Mouse (Mus musculus) lung, embryonic 14.5 days (tissue): ENCODE results near the gene Lep. TPM values are rescaled to one million over a fixed set of nuclear protein-coding genes. Genes with fewer than 3 reads are reported as not detected.

Experiments
- ATAC-seq: fragments of 200-750 bp; cut with Nextera tagmentation; 2 replicates; pipeline ENCODE4 v1.8.0; 2017; ENCODE audit warnings: mild to moderate bottlenecking, moderate TSS enrichment, moderate library complexity; ENCODE audit not compliant: insufficient read depth
- DNase-seq: peaks from one replicate; pipeline ENCODE4 v3.0.0-alpha.2; 2015
- H3K27ac ChIP-seq: fragments of 300-500 bp; sonication (generic); 2 replicates; pipeline ENCODE4 v1.5.1; 2014; ENCODE audit warnings: low read depth, mild to moderate bottlenecking, moderate library complexity
- H3K27me3 ChIP-seq: fragments of 300-500 bp; sonication (generic); 2 replicates; pipeline ENCODE4 v1.6.1; 2014; ENCODE audit warnings: low read length, control low read depth; ENCODE audit not compliant: insufficient read depth
- H3K36me3 ChIP-seq: fragments of 300-500 bp; sonication (generic); 2 replicates; pipeline ENCODE4 v1.6.1; 2014; ENCODE audit warnings: control low read depth; ENCODE audit not compliant: insufficient read depth
- H3K4me1 ChIP-seq: fragments of 300-500 bp; sonication (generic); 2 replicates; pipeline ENCODE4 v1.6.1; 2014; ENCODE audit warnings: antibody characterized with exemption, control low read depth; ENCODE audit not compliant: insufficient read depth
- H3K4me2 ChIP-seq: fragments of 300-500 bp; sonication (generic); 2 replicates; pipeline ENCODE4 v1.6.1; 2014; ENCODE audit warnings: mild to moderate bottlenecking
- H3K4me3 ChIP-seq: fragments of 300-500 bp; sonication (generic); 2 replicates; pipeline ENCODE4 v1.5.1; 2014; ENCODE audit warnings: low read depth, low read length
- H3K9ac ChIP-seq: fragments of 300-500 bp; sonication (generic); 2 replicates; pipeline ENCODE4 v1.6.1; 2014
- H3K9me3 ChIP-seq: fragments of 300-500 bp; sonication (generic); 2 replicates; pipeline ENCODE4 v1.6.1; 2016; ENCODE audit warnings: low read depth, low read length, control low read depth
- CTCF ChIP-seq: IDR thresholded peaks from 2 replicates; pipeline ENCODE4 v1.5.1; 2016; ENCODE audit warnings: antibody characterized with exemption, low read depth
- WGBS: fragments of 180-500 bp; shearing (Covaris S2); extraction: QIAGEN DNeasy Blood & Tissue Kit; methylation state at CpG from one replicate; pipeline ENCODE4 v1.1.7; 2014; 5-methylcytosine and 5-hydroxymethylcytosine counted together
- polyA plus RNA-seq: library from polyadenylated mRNA; unstranded; fragments of >200 nt; fragmentation: Nextera tagmentation; extraction: Ambion mirVana; gene quantifications from 2 replicates; pipeline ENCODE4 v1.2.1, GENCODE M21; 2014

The Lep gene
- polyA plus RNA-seq, 1 experiment from 2014 or later, result not detected

- 64% methylated on average over 6 of the region's 6 CpGs for WGBS
- TF ChIP-seq CTCF, result no peak
- H3K4me2 ChIP-seq, result no peak overlapping the region
- H3K9ac ChIP-seq, result no peak overlapping the region
- no peaks in the 10 kb centered on the region for H3K36me3 ChIP-seq
- no peak overlapping the region for H3K4me3 ChIP-seq
- H3K9me3 ChIP-seq, result no peaks in the 10 kb centered on the region
- H3K27me3 ChIP-seq, result 0 out of 2 replicates have a peak, but pooled peaks cover 6% of the 10 kb centered on the region
- no peaks in the 10 kb centered on the region for H3K4me1 ChIP-seq
- ATAC-seq, result no peak
- no peak for DNase-seq
- H3K27ac ChIP-seq, result no peak overlapping the region
These were observed 30.5 kb upstream of the Lep start for GRCm38 (mm10) chr6:29029521-29029920.

GRCm38 (mm10) chr6:29031216-29031615 lies 28.8 kb upstream of the Lep start:
- Histone ChIP-seq H3K9me3 (no peaks in the 10 kb centered on the region), H3K27me3 (no peaks in the 10 kb centered on the region), H3K27ac (no peak overlapping the region), H3K4me2 (no peak overlapping the region), H3K4me1 (no peaks in the 10 kb centered on the region), H3K4me3 (no peak overlapping the region), H3K9ac (no peak overlapping the region), H3K36me3 (no peaks in the 10 kb centered on the region)
- WGBS, result 49% methylated on average over 6 of the region's 6 CpGs
- DNase-seq, result peak; percentile 53
- no peak for ATAC-seq
- TF ChIP-seq CTCF, result no peak

GRCm38 (mm10) chr6:29031704-29032310 lies 28.2 kb upstream of the Lep start:
- H3K4me1 ChIP-seq, result no peaks in the 10 kb centered on the region
- ATAC-seq, result no peak
- H3K9me3 ChIP-seq, result no peaks in the 10 kb centered on the region
- H3K4me3 ChIP-seq, result no peak overlapping the region
- no peaks in the 10 kb centered on the region for H3K27me3 ChIP-seq
- no peak for DNase-seq
- no peak overlapping the region for H3K4me2 ChIP-seq
- no peak overlapping the region for H3K9ac ChIP-seq
- H3K36me3 ChIP-seq, result no peaks in the 10 kb centered on the region
- no peak for TF ChIP-seq CTCF
- 82% methylated on average over 13 of the region's 13 CpGs for WGBS
- H3K27ac ChIP-seq, result no peak overlapping the region

- Histone ChIP-seq H3K9ac (no peak overlapping the region), H3K36me3 (no peaks in the 10 kb centered on the region), H3K4me2 (no peak overlapping the region), H3K9me3 (no peaks in the 10 kb centered on the region), H3K4me3 (no peak overlapping the region), H3K4me1 (no peaks in the 10 kb centered on the region), H3K27ac (no peak overlapping the region), H3K27me3 (no peaks in the 10 kb centered on the region)
- TF ChIP-seq CTCF, result no peak
- DNase-seq (no peak), ATAC-seq (no peak)
- WGBS, result 80% methylated on average over 12 of the region's 12 CpGs
These were observed 27.6 kb upstream of the Lep start for GRCm38 (mm10) chr6:29032411-29032810.

GRCm38 (mm10) chr6:29033981-29034646 lies 25.9 kb upstream of the Lep start:
- Histone ChIP-seq H3K4me3 (no peak overlapping the region), H3K36me3 (no peaks in the 10 kb centered on the region), H3K9me3 (no peaks in the 10 kb centered on the region), H3K9ac (no peak overlapping the region), H3K27me3 (no peaks in the 10 kb centered on the region), H3K4me1 (no peaks in the 10 kb centered on the region), H3K27ac (no peak overlapping the region), H3K4me2 (no peak overlapping the region)
- 82% methylated on average over 7 of the region's 7 CpGs for WGBS
- DNase-seq, result no peak
- no peak for ATAC-seq
- no peak for TF ChIP-seq CTCF

- Histone ChIP-seq H3K4me1 (no peaks in the 10 kb centered on the region), H3K9ac (no peak overlapping the region), H3K4me3 (no peak overlapping the region), H3K4me2 (no peak overlapping the region), H3K27ac (no peak overlapping the region), H3K27me3 (no peaks in the 10 kb centered on the region), H3K36me3 (no peaks in the 10 kb centered on the region), H3K9me3 (no peaks in the 10 kb centered on the region)
- WGBS, result 47% methylated on average over 4 of the region's 4 CpGs
- no peak for DNase-seq
- TF ChIP-seq CTCF, result no peak
- ATAC-seq, result no peak
These were observed 23.3 kb upstream of the Lep start for GRCm38 (mm10) chr6:29036698-29037097.

GRCm38 (mm10) chr6:29040266-29040665 lies 19.8 kb upstream of the Lep start:
- Histone ChIP-seq H3K9ac (no peak overlapping the region), H3K4me2 (no peak overlapping the region), H3K27me3 (no peaks in the 10 kb centered on the region), H3K27ac (no peak overlapping the region), H3K4me1 (no peaks in the 10 kb centered on the region), H3K4me3 (no peak overlapping the region), H3K36me3 (no peaks in the 10 kb centered on the region), H3K9me3 (no peaks in the 10 kb centered on the region)
- no peak for DNase-seq
- no peak for ATAC-seq
- no peak for TF ChIP-seq CTCF
- WGBS, result 76% methylated on average over 2 of the region's 2 CpGs
